Mouse (Mus musculus): ENCODE data around the gene Nudt17.

- TF ChIP-seq POLR2A (IDR thresholded peaks at IDR 0.05; ENCODE audit: low read depth, low read length) (no peak), CTCF (IDR thresholded peaks at IDR 0.05; ENCODE audit: extremely low read depth, insufficient read depth, insufficient read length, insufficient replicate concordance) (no peak)
Measured at GRCm38 (mm10) chr3:96728634-96729402, 20.5 kb upstream of the Nudt17 start.
